Mouse (Mus musculus): ENCODE measurements at regions not wholly inside any gene's neighbourhood (a gene's known extent, or its start where the extent isn't known, plus 50 kb on each side); places are given as distances from the start of the nearest gene placed in this dataset.
A peak's percentile ranks its signal among the peaks of the same experiment; 100 is the strongest.

- peak; percentile 3 for DNase-seq (ENCODE audit: low read depth)
These were observed 167.8 kb upstream of the Amot start for GRCm38 (mm10) chrX:145672776-145673175.

- no peak for DNase-seq (ENCODE audit: low read depth)
These were observed 146.7 kb upstream of the Amot start for GRCm38 (mm10) chrX:145651647-145652046.

- DNase-seq (ENCODE audit: low read depth), result no peak
These were observed 114.7 kb upstream of the Amot start for GRCm38 (mm10) chrX:145619649-145620048.

GRCm38 (mm10) chrX:145602085-145602484, 97.1 kb upstream of the Amot start:
- DNase-seq (ENCODE audit: low read depth), result no peak

GRCm38 (mm10) chrX:145590733-145591132, 85.8 kb upstream of the Amot start:
- no peak for DNase-seq (ENCODE audit: low read depth)

- DNase-seq (ENCODE audit: low read depth), result no peak
These were observed 62.5 kb upstream of the Amot start for GRCm38 (mm10) chrX:145567528-145567927.

GRCm38 (mm10) chrX:145567073-145567472, 62.1 kb upstream of the Amot start:
- DNase-seq (ENCODE audit: low read depth), result no peak

GRCm38 (mm10) chrX:145558881-145559280, 53.9 kb upstream of the Amot start:
- DNase-seq (ENCODE audit: low read depth), result peak; percentile 57

All from fibroblast of lung, adult 2 months (primary cell).